ENCODE assay signal across 22 mouse cellular contexts in the genomic region with DNA sequence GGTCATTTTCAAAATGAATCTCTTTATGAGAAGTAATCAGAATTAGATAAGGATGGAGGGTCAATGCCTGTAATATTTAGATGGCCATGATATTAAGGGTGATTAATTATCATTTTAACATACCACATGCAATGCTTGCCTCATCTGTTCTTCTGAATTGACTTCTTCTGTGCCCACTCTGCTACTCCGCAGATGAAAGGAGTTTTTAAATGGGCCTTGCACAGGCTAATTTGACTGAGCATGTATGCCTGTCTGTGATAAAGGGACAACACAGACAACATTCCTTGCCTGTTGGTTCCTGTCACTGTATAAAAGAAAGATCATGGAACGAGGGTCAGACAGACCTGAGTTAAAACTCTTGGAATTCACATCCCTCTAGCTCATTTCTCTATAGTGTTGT.
DNase-seq lines count a peak whose midpoint lies in the region; ATAC-seq lines count a peak whose summit lies in the region.
"Had no signal": no experiment of that assay in that cellular context is flagged by ENCODE, and none has a peak within 500 bp of the region (broad histone marks: within the 10 kb centered on the region; RNA-seq: fewer than 3 reads in every experiment).

No protein-coding gene starts in this region.

- H3K4me2 ChIP-seq in forebrain, embryonic 11.5 days (ENCODE audit: low read depth, low read length, severe bottlenecking) = no peak overlapping the region
- no peak overlapping the region for H3K4me2 ChIP-seq in forebrain, embryonic 15.5 days (replicated peaks)
- no peak overlapping the region for H3K4me2 ChIP-seq in hindbrain, embryonic 13.5 days
- H3K4me2 ChIP-seq in neural tube, embryonic 12.5 days (replicated peaks) = no peak overlapping the region
- H3K4me2 ChIP-seq in neural tube, embryonic 15.5 days = no peak overlapping the region
- no peak overlapping the region for H3K4me2 ChIP-seq in neural tube, embryonic 13.5 days
- H3K4me2 ChIP-seq: intestine, embryonic 15.5 days had no signal

- H3K27me3 ChIP-seq in forebrain, embryonic 11.5 days (ENCODE audit: control insufficient read depth, insufficient read depth, low read length) = no peaks in the 10 kb centered on the region
- H3K27me3 ChIP-seq in forebrain, embryonic 15.5 days = no peaks in the 10 kb centered on the region
- H3K27me3 ChIP-seq in hindbrain, embryonic 13.5 days = no peaks in the 10 kb centered on the region
- H3K27me3 ChIP-seq in hindbrain, embryonic 10.5 days (ENCODE audit: insufficient read depth, poor library complexity, severe bottlenecking) = no peaks in the 10 kb centered on the region
- H3K27me3 ChIP-seq in neural tube, embryonic 12.5 days (replicated peaks) = no peaks in the 10 kb centered on the region
- no peaks in the 10 kb centered on the region for H3K27me3 ChIP-seq in neural tube, embryonic 15.5 days (replicated peaks)
- H3K27me3 ChIP-seq in neural tube, embryonic 13.5 days = no peaks in the 10 kb centered on the region
- H3K27me3 ChIP-seq: CH12.LX; intestine, embryonic 15.5 days had no signal

- no peaks in the 10 kb centered on the region for H3K9me3 ChIP-seq in forebrain, embryonic 11.5 days (ENCODE audit: control insufficient read depth, low read length)
- H3K9me3 ChIP-seq in forebrain, embryonic 15.5 days = no peaks in the 10 kb centered on the region
- no peaks in the 10 kb centered on the region for H3K9me3 ChIP-seq in hindbrain, embryonic 13.5 days
- no peaks in the 10 kb centered on the region for H3K9me3 ChIP-seq in hindbrain, embryonic 10.5 days
- no peaks in the 10 kb centered on the region for H3K9me3 ChIP-seq in neural tube, embryonic 12.5 days
- H3K9me3 ChIP-seq in neural tube, embryonic 15.5 days (replicated peaks) = no peaks in the 10 kb centered on the region
- no peaks in the 10 kb centered on the region for H3K9me3 ChIP-seq in neural tube, embryonic 13.5 days
- H3K9me3 ChIP-seq: embryonic facial prominence, embryonic 10.5 days; heart, embryonic 10.5 days; intestine, embryonic 15.5 days had no signal

- ATAC-seq in forebrain, embryonic 11.5 days (replicated peaks; ENCODE audit: low FRiP score) = 0 out of 2 replicates have a peak, but pooled peaks have one; percentile 27
- ATAC-seq in forebrain, embryonic 15.5 days (replicated peaks) = no peak
- no peak for ATAC-seq in hindbrain, embryonic 13.5 days (ENCODE audit: low FRiP score)
- ATAC-seq in neural tube, embryonic 12.5 days (ENCODE audit: low FRiP score, low read depth) = 0 out of 2 replicates have a peak, but pooled peaks have one; percentile 37
- no peak for ATAC-seq in neural tube, embryonic 15.5 days (ENCODE audit: low FRiP score)
- peak; percentile 5; the same call in 1 of the 2 replicates for ATAC-seq in neural tube, embryonic 13.5 days (ENCODE audit: low read depth)
- ATAC-seq: activated CD4-positive, CD25-positive, alpha-beta regulatory T cell, adult 4 months; intestine, embryonic 15.5 days; Patski had no signal

- H3K27ac ChIP-seq in forebrain, embryonic 11.5 days (ENCODE audit: low read depth, low read length) = no peak overlapping the region
- no peak overlapping the region for H3K27ac ChIP-seq in forebrain, embryonic 15.5 days (replicated peaks)
- H3K27ac ChIP-seq in hindbrain, embryonic 13.5 days = peak overlapping the region; percentile 64
- no peak overlapping the region for H3K27ac ChIP-seq in hindbrain, embryonic 10.5 days
- no peak overlapping the region for H3K27ac ChIP-seq in neural tube, embryonic 12.5 days
- no peak overlapping the region for H3K27ac ChIP-seq in neural tube, embryonic 15.5 days (replicated peaks)
- no peak overlapping the region for H3K27ac ChIP-seq in neural tube, embryonic 13.5 days (replicated peaks)
- H3K27ac ChIP-seq: embryonic facial prominence, embryonic 10.5 days; heart, embryonic 10.5 days; intestine, embryonic 15.5 days had no signal

- no peak overlapping the region for H3K4me3 ChIP-seq in forebrain, embryonic 11.5 days (ENCODE audit: low read depth, low read length)
- no peak overlapping the region for H3K4me3 ChIP-seq in forebrain, embryonic 15.5 days
- H3K4me3 ChIP-seq in hindbrain, embryonic 13.5 days = no peak overlapping the region
- H3K4me3 ChIP-seq in hindbrain, embryonic 10.5 days = no peak overlapping the region
- no peak overlapping the region for H3K4me3 ChIP-seq in neural tube, embryonic 12.5 days
- no peak overlapping the region for H3K4me3 ChIP-seq in neural tube, embryonic 15.5 days (replicated peaks)
- H3K4me3 ChIP-seq in neural tube, embryonic 13.5 days = no peak overlapping the region
- H3K4me3 ChIP-seq: embryonic facial prominence, embryonic 10.5 days; heart, embryonic 10.5 days; intestine, embryonic 15.5 days had no signal

- no peaks in the 10 kb centered on the region for H3K36me3 ChIP-seq in forebrain, embryonic 11.5 days (ENCODE audit: control insufficient read depth, insufficient read depth, low read length)
- H3K36me3 ChIP-seq in forebrain, embryonic 15.5 days = no peaks in the 10 kb centered on the region
- no peaks in the 10 kb centered on the region for H3K36me3 ChIP-seq in hindbrain, embryonic 13.5 days
- no peaks in the 10 kb centered on the region for H3K36me3 ChIP-seq in hindbrain, embryonic 10.5 days
- no peaks in the 10 kb centered on the region for H3K36me3 ChIP-seq in neural tube, embryonic 12.5 days
- H3K36me3 ChIP-seq in neural tube, embryonic 15.5 days = no peaks in the 10 kb centered on the region
- H3K36me3 ChIP-seq in neural tube, embryonic 13.5 days = no peaks in the 10 kb centered on the region
- H3K36me3 ChIP-seq: embryonic facial prominence, embryonic 10.5 days; heart, embryonic 10.5 days; intestine, embryonic 15.5 days had no signal

- no peaks in the 10 kb centered on the region for H3K4me1 ChIP-seq in forebrain, embryonic 11.5 days (replicated peaks; ENCODE audit: control insufficient read depth, insufficient read depth, low read length)
- H3K4me1 ChIP-seq in forebrain, embryonic 15.5 days = no peaks in the 10 kb centered on the region
- peaks cover 7% of the 10 kb centered on the region; the same call in 1 of the 2 replicates for H3K4me1 ChIP-seq in hindbrain, embryonic 13.5 days (replicated peaks)
- H3K4me1 ChIP-seq in hindbrain, embryonic 10.5 days (replicated peaks) = peaks cover 7% of the 10 kb centered on the region
- H3K4me1 ChIP-seq in neural tube, embryonic 12.5 days = peaks cover 7% of the 10 kb centered on the region; the same call in 1 of the 2 replicates
- no peaks in the 10 kb centered on the region for H3K4me1 ChIP-seq in neural tube, embryonic 15.5 days
- peaks cover 13% of the 10 kb centered on the region for H3K4me1 ChIP-seq in neural tube, embryonic 13.5 days (replicated peaks)
- H3K4me1 ChIP-seq: embryonic facial prominence, embryonic 10.5 days; heart, embryonic 10.5 days; intestine, embryonic 15.5 days had no signal

- 46% methylated on average over 2 of the region's 2 CpGs for WGBS in forebrain, embryonic 11.5 days
- 32% methylated on average over 2 of the region's 2 CpGs for WGBS in forebrain, embryonic 15.5 days
- WGBS in hindbrain, embryonic 13.5 days = 12% methylated on average over 2 of the region's 2 CpGs
- WGBS in hindbrain, embryonic 10.5 days = 48% methylated on average over 2 of the region's 2 CpGs
- WGBS in neural tube, embryonic 12.5 days = 27% methylated on average over 2 of the region's 2 CpGs
- WGBS in neural tube, embryonic 15.5 days = 23% methylated on average over 2 of the region's 2 CpGs
- 36% methylated on average over 2 of the region's 2 CpGs for WGBS in neural tube, embryonic 13.5 days

- DNase-seq in forebrain, embryonic 11.5 days (ENCODE audit: low spot score) = no peak
- no peak for DNase-seq in hindbrain, embryonic 10.5 days (ENCODE audit: low spot score)
- no peak for DNase-seq in right cerebral cortex, adult 18-20 months
- DNase-seq: adrenal gland, postnatal 14 days; cerebellum, adult 11-12 months; cerebellum, adult 9-10 months; cerebellum, postnatal 25 days; gastrocnemius, postnatal 10 days; heart, adult 18-20 months; heart, postnatal 10 days; heart, postnatal 4 days had no signal

- H3K9ac ChIP-seq in forebrain, embryonic 11.5 days (ENCODE audit: low read length) = no peak overlapping the region
- no peak overlapping the region for H3K9ac ChIP-seq in forebrain, embryonic 15.5 days (replicated peaks)
- H3K9ac ChIP-seq in hindbrain, embryonic 13.5 days = no peak overlapping the region
- no peak overlapping the region for H3K9ac ChIP-seq in neural tube, embryonic 12.5 days
- no peak overlapping the region for H3K9ac ChIP-seq in neural tube, embryonic 15.5 days (replicated peaks)
- H3K9ac ChIP-seq in neural tube, embryonic 13.5 days = no peak overlapping the region
- H3K9ac ChIP-seq: intestine, embryonic 15.5 days had no signal

Comparison
In these comparisons a context has a peak if more than half of its experiments do, and no peak if none do; other contexts are left out.
1. ATAC-seq: peak in forebrain, embryonic 11.5 days (single experiment), neural tube, embryonic 12.5 days (single experiment) and neural tube, embryonic 13.5 days (single experiment); none in forebrain, embryonic 15.5 days (single experiment), hindbrain, embryonic 13.5 days (single experiment) and neural tube, embryonic 15.5 days (single experiment).